Comparison of ENCODE assay signal across 16 mouse cellular contexts in genomic region chr7:67543641-67544040, GRCm38 (mm10).
"Had no signal": no experiment of that assay in that cellular context is flagged by ENCODE, and none has a peak within 500 bp of the region (broad histone marks: within the 10 kb centered on the region; RNA-seq: fewer than 3 reads in every experiment).

No protein-coding gene starts in this region.

- H3K4me1 ChIP-seq: liver, embryonic 15.5 days; neural tube, embryonic 15.5 days had no signal

- H3K36me3 ChIP-seq: limb, embryonic 10.5 days; liver, embryonic 15.5 days; midbrain, embryonic 13.5 days; neural tube, embryonic 15.5 days had no signal

- H3K27ac ChIP-seq: limb, embryonic 10.5 days; liver, embryonic 15.5 days; midbrain, embryonic 13.5 days; neural tube, embryonic 15.5 days; stomach, postnatal 0 days had no signal

- H3K9me3 ChIP-seq: limb, embryonic 10.5 days; liver, embryonic 15.5 days; midbrain, embryonic 13.5 days; neural tube, embryonic 15.5 days had no signal

- H3K4me3 ChIP-seq: limb, embryonic 10.5 days; liver, embryonic 15.5 days; midbrain, embryonic 13.5 days; neural tube, embryonic 15.5 days had no signal

- ATAC-seq: lung, postnatal 0 days; midbrain, embryonic 13.5 days had no signal

- H3K4me2 ChIP-seq: liver, embryonic 11.5 days; liver, embryonic 15.5 days; midbrain, embryonic 13.5 days; neural tube, embryonic 15.5 days had no signal

- DNase-seq: kidney, adult 18-20 months; kidney, postnatal 10 days; kidney, postnatal 4 days; lung, adult 2 months; lung, postnatal 36 days; retina, postnatal 1 day; right cerebral cortex, postnatal 14 days; thymus, adult 18-20 months; thymus, postnatal 14 days had no signal

- H3K27me3 ChIP-seq: liver, embryonic 15.5 days; midbrain, embryonic 13.5 days; neural tube, embryonic 15.5 days had no signal

- H3K9ac ChIP-seq: liver, embryonic 15.5 days; midbrain, embryonic 13.5 days; neural tube, embryonic 15.5 days had no signal
